9 mouse cellular contexts compared by ENCODE assay signal in genomic region chrX:161967692-161968091, GRCm38 (mm10).
DNase-seq lines count a peak whose midpoint lies in the region; ATAC-seq and TF ChIP-seq lines count a peak whose summit lies in the region.
"Had no signal": no experiment of that assay in that cellular context is flagged by ENCODE, and none has a peak within 500 bp of the region (broad histone marks: within the 10 kb centered on the region; RNA-seq: fewer than 3 reads in every experiment).

No protein-coding gene starts in this region.

- H3K27me3 ChIP-seq in forebrain, embryonic 16.5 days (replicated peaks; ENCODE audit: control insufficient read depth, insufficient read depth, low read length), result no peaks in the 10 kb centered on the region; the same call in 1 of the 2 replicates
- H3K27me3 ChIP-seq in midbrain, postnatal 0 days (ENCODE audit: insufficient read depth, low read length), result no peaks in the 10 kb centered on the region

- no peaks in the 10 kb centered on the region for H3K4me1 ChIP-seq in lung, adult 2 months (ENCODE audit: control insufficient read depth, insufficient read depth, low read length)
- H3K4me1 ChIP-seq in forebrain, embryonic 16.5 days (replicated peaks; ENCODE audit: control insufficient read depth, insufficient read depth, low read length), result no peaks in the 10 kb centered on the region
- no peaks in the 10 kb centered on the region for H3K4me1 ChIP-seq in midbrain, postnatal 0 days (ENCODE audit: insufficient read depth, low read length)
- H3K4me1 ChIP-seq: embryonic facial prominence, embryonic 13.5 days had no signal

- 43% methylated on average over 4 of the region's 4 CpGs for WGBS in lung, adult 2 months
- 31% methylated on average over 4 of the region's 4 CpGs for WGBS in forebrain, embryonic 16.5 days
- 38% methylated on average over 4 of the region's 4 CpGs for WGBS in midbrain, postnatal 0 days

- no peak overlapping the region for H3K9ac ChIP-seq in forebrain, embryonic 16.5 days (replicated peaks; ENCODE audit: low read depth, low read length)
- H3K9ac ChIP-seq in midbrain, postnatal 0 days (replicated peaks; ENCODE audit: low read length, poor library complexity, severe bottlenecking), result no peak overlapping the region
- H3K9ac ChIP-seq: embryonic facial prominence, embryonic 13.5 days had no signal

- no peaks in the 10 kb centered on the region for H3K9me3 ChIP-seq in forebrain, embryonic 16.5 days (ENCODE audit: control insufficient read depth, low read length)
- H3K9me3 ChIP-seq in midbrain, postnatal 0 days (ENCODE audit: low read length), result no peaks in the 10 kb centered on the region
- H3K9me3 ChIP-seq: embryonic facial prominence, embryonic 13.5 days had no signal

- no peak overlapping the region for H3K4me3 ChIP-seq in lung, adult 2 months (replicated peaks; ENCODE audit: extremely low read depth, low read depth, low read length)
- H3K4me3 ChIP-seq in forebrain, embryonic 16.5 days (replicated peaks; ENCODE audit: low read length), result no peak overlapping the region
- H3K4me3 ChIP-seq in midbrain, postnatal 0 days (ENCODE audit: low read depth, low read length), result no peak overlapping the region
- H3K4me3 ChIP-seq: embryonic facial prominence, embryonic 13.5 days had no signal

- no peak for TF ChIP-seq POLR2A in lung, adult 2 months (IDR thresholded peaks at IDR 0.05; ENCODE audit: borderline replicate concordance, extremely low read depth, low read depth, low read length)

- TF ChIP-seq CTCF in lung, adult 2 months (IDR thresholded peaks at IDR 0.05; ENCODE audit: insufficient read depth, low read length), result 0 out of 2 replicates have a peak, but pooled peaks have one; percentile 15
- peak; percentile 72 for TF ChIP-seq CTCF in midbrain, postnatal 0 days (IDR thresholded peaks at IDR 0.05)

- H3K27ac ChIP-seq in forebrain, embryonic 16.5 days (ENCODE audit: low read length), result no peak overlapping the region
- no peak overlapping the region for H3K27ac ChIP-seq in midbrain, postnatal 0 days (ENCODE audit: low read depth, low read length)
- H3K27ac ChIP-seq: embryonic facial prominence, embryonic 13.5 days had no signal

- ATAC-seq in cerebellum, adult (ENCODE audit: insufficient number of reproducible peaks, low FRiP score, low TSS enrichment), result 0 out of 2 replicates have a peak, but pooled peaks have one; percentile 40
- ATAC-seq in forebrain, embryonic 16.5 days, result peak; percentile 58; the same call in 1 of the 2 replicates
- no peak for ATAC-seq in midbrain, postnatal 0 days (ENCODE audit: low FRiP score)

- no peak for DNase-seq in cerebellum, adult 9-11 months
- DNase-seq in lung, adult 2 months, result no peak
- no peak for DNase-seq in lung, postnatal 25 days (ENCODE audit: low spot score)
- DNase-seq in midbrain, postnatal 0 days (ENCODE audit: low spot score), result peak; percentile 60
- no peak for DNase-seq in gastrocnemius, adult 18-20 months (ENCODE audit: low spot score)
- no peak for DNase-seq in gastrocnemius, postnatal 14 days

- no peak overlapping the region for H3K4me2 ChIP-seq in forebrain, embryonic 16.5 days (ENCODE audit: low read length)
- H3K4me2 ChIP-seq in midbrain, postnatal 0 days (ENCODE audit: low read depth, low read length, poor library complexity, severe bottlenecking), result no peak overlapping the region
- H3K4me2 ChIP-seq: embryonic facial prominence, embryonic 13.5 days had no signal

- no peaks in the 10 kb centered on the region for H3K36me3 ChIP-seq in forebrain, embryonic 16.5 days (ENCODE audit: control insufficient read depth, insufficient read depth)
- H3K36me3 ChIP-seq in midbrain, postnatal 0 days (ENCODE audit: insufficient read depth, low read length), result no peaks in the 10 kb centered on the region
- H3K36me3 ChIP-seq: embryonic facial prominence, embryonic 13.5 days had no signal

- intact Hi-C loops in gastrocnemius, postnatal 14 days (cut with DNase I; ENCODE audit: low total_unique reads), result loop anchor here (10.0 kb wide), 1 partner anchor 317 kb away; no protein-coding TSS in a partner anchor
